Mouse (Mus musculus) limb, embryonic 15.5 days (tissue): Measurements from ENCODE around the gene Gm49358. TPM values are rescaled to one million over a fixed set of nuclear protein-coding genes. Genes with fewer than 3 reads are reported as not detected.
A peak's percentile ranks its signal among the peaks of the same experiment; 100 is the strongest.

Source experiments
- ATAC-seq: fragments of 200-750 bp; cut with Nextera tagmentation; 2 replicates; pipeline ENCODE4 v1.8.0; 2017; ENCODE audit warnings: low read depth, moderate TSS enrichment; ENCODE audit not compliant: insufficient number of reproducible peaks, low FRiP score, low TSS enrichment
- H3K27ac ChIP-seq: fragments of 300-500 bp; sonication (generic); 2 replicates; pipeline ENCODE4 v1.5.1; 2015; ENCODE audit warnings: moderate library complexity, mild to moderate bottlenecking, inconsistent platforms
- H3K27me3 ChIP-seq: fragments of 300-500 bp; sonication (generic); 2 replicates; pipeline ENCODE4 v1.6.1; 2015; ENCODE audit warnings: inconsistent platforms
- H3K36me3 ChIP-seq: fragments of 300-500 bp; sonication (generic); 2 replicates; pipeline ENCODE4 v1.6.1; 2015; ENCODE audit warnings: inconsistent platforms
- H3K4me1 ChIP-seq: fragments of 300-500 bp; sonication (generic); 2 replicates; pipeline ENCODE4 v1.6.1; 2015; ENCODE audit warnings: inconsistent platforms
- H3K4me2 ChIP-seq: fragments of 300-500 bp; sonication (generic); 2 replicates; pipeline ENCODE4 v1.6.1; 2015; ENCODE audit warnings: mild to moderate bottlenecking, inconsistent platforms
- H3K4me3 ChIP-seq: fragments of 300-500 bp; sonication (generic); 2 replicates; pipeline ENCODE4 v1.5.1; 2015; ENCODE audit warnings: mild to moderate bottlenecking, inconsistent platforms
- H3K9ac ChIP-seq: fragments of 300-500 bp; sonication (generic); 2 replicates; pipeline ENCODE4 v1.6.1; 2015; ENCODE audit warnings: inconsistent platforms
- H3K9me3 ChIP-seq: fragments of 300-500 bp; sonication (generic); 2 replicates; pipeline ENCODE4 v1.6.1; 2016; ENCODE audit warnings: inconsistent platforms
- WGBS: fragments of 180-500 bp; shearing (Covaris S2); methylation state at CpG from one replicate; pipeline ENCODE4 v1.1.7; 2015; 5-methylcytosine and 5-hydroxymethylcytosine counted together
- polyA plus RNA-seq: library from polyadenylated mRNA; unstranded; fragments of >200 nt; fragmentation: Nextera tagmentation; extraction: Ambion mirVana; gene quantifications from 2 replicates; pipeline ENCODE4 v1.2.1, GENCODE M21; 2015

The Gm49358 gene
- polyA plus RNA-seq, 1 experiment from 2014 or later = not detected

GRCm38 (mm10) chr10:86779117-86779755, 15.5 kb downstream of the Gm49358 start:
- 0 out of 2 replicates have a peak, but pooled peaks have one; percentile 2 for ATAC-seq
- peak overlapping the region; percentile 99 for H3K4me2 ChIP-seq
- peak overlapping the region; percentile 60 for H3K9ac ChIP-seq
- under 1% methylated on average over 39 of the region's 58 CpGs for WGBS
- H3K27me3 ChIP-seq = 0 out of 2 replicates have a peak, but pooled peaks cover 5% of the 10 kb centered on the region
- H3K27ac ChIP-seq = peak overlapping the region; percentile 63; the same call in 1 of the 2 replicates
- H3K9me3 ChIP-seq = no peaks in the 10 kb centered on the region
- H3K4me1 ChIP-seq = peaks cover 20% of the 10 kb centered on the region; the same call in 1 of the 2 replicates
- H3K4me3 ChIP-seq = peak overlapping the region; percentile 77
- H3K36me3 ChIP-seq = no peaks in the 10 kb centered on the region

- Histone ChIP-seq H3K27ac (no peak overlapping the region), H3K4me2 (peak overlapping the region; percentile 99), H3K4me1 (peaks cover 20% of the 10 kb centered on the region; the same call in 1 of the 2 replicates), H3K9me3 (no peaks in the 10 kb centered on the region), H3K36me3 (no peaks in the 10 kb centered on the region), H3K4me3 (peak overlapping the region; percentile 77), H3K27me3 (0 out of 2 replicates have a peak, but pooled peaks cover 5% of the 10 kb centered on the region), H3K9ac (peak overlapping the region; percentile 60)
- WGBS = 24% methylated on average over 12 of the region's 12 CpGs
- ATAC-seq = no peak
Measured at GRCm38 (mm10) chr10:86779816-86780500, 16.2 kb downstream of the Gm49358 start.

- H3K36me3 ChIP-seq = no peaks in the 10 kb centered on the region
- H3K9me3 ChIP-seq = no peaks in the 10 kb centered on the region
- H3K4me2 ChIP-seq = no peak overlapping the region
- 53% methylated on average over 5 of the region's 5 CpGs for WGBS
- no peak for ATAC-seq
- peaks cover 20% of the 10 kb centered on the region; the same call in 1 of the 2 replicates for H3K4me1 ChIP-seq
- H3K9ac ChIP-seq = no peak overlapping the region
- H3K27ac ChIP-seq = no peak overlapping the region
- H3K27me3 ChIP-seq = 0 out of 2 replicates have a peak, but pooled peaks cover 5% of the 10 kb centered on the region
- no peak overlapping the region for H3K4me3 ChIP-seq
Measured at GRCm38 (mm10) chr10:86781641-86782040, 17.9 kb downstream of the Gm49358 start.

GRCm38 (mm10) chr10:86782656-86783055, 18.9 kb downstream of the Gm49358 start:
- Histone ChIP-seq H3K4me3 (no peak overlapping the region), H3K9ac (no peak overlapping the region), H3K36me3 (no peaks in the 10 kb centered on the region), H3K27ac (no peak overlapping the region), H3K9me3 (no peaks in the 10 kb centered on the region), H3K4me1 (peaks cover 19% of the 10 kb centered on the region; the same call in 1 of the 2 replicates), H3K4me2 (no peak overlapping the region), H3K27me3 (0 out of 2 replicates have a peak, but pooled peaks cover 5% of the 10 kb centered on the region)
- 61% methylated on average over 5 of the region's 5 CpGs for WGBS
- no peak for ATAC-seq

GRCm38 (mm10) chr10:86783561-86783960, 19.8 kb downstream of the Gm49358 start:
- ATAC-seq = no peak
- H3K36me3 ChIP-seq = no peaks in the 10 kb centered on the region
- no peak overlapping the region for H3K4me2 ChIP-seq
- no peak overlapping the region for H3K4me3 ChIP-seq
- H3K9ac ChIP-seq = no peak overlapping the region
- H3K27ac ChIP-seq = no peak overlapping the region
- peaks cover 11% of the 10 kb centered on the region; the same call in 1 of the 2 replicates for H3K4me1 ChIP-seq
- 81% methylated on average over 5 of the region's 5 CpGs for WGBS
- no peaks in the 10 kb centered on the region for H3K9me3 ChIP-seq
- H3K27me3 ChIP-seq = 0 out of 2 replicates have a peak, but pooled peaks cover 5% of the 10 kb centered on the region

- Histone ChIP-seq H3K36me3 (no peaks in the 10 kb centered on the region), H3K27me3 (0 out of 2 replicates have a peak, but pooled peaks cover 5% of the 10 kb centered on the region), H3K9me3 (no peaks in the 10 kb centered on the region), H3K9ac (no peak overlapping the region), H3K4me1 (peaks cover 8% of the 10 kb centered on the region; the same call in 1 of the 2 replicates), H3K4me3 (no peak overlapping the region), H3K4me2 (no peak overlapping the region), H3K27ac (no peak overlapping the region)
- WGBS = 79% methylated on average over 5 of the region's 5 CpGs
- no peak for ATAC-seq
Measured at GRCm38 (mm10) chr10:86784126-86784675, 20.4 kb downstream of the Gm49358 start.

GRCm38 (mm10) chr10:86785396-86785795, 21.6 kb downstream of the Gm49358 start:
- WGBS = 63% methylated on average over 2 of the region's 2 CpGs
- Histone ChIP-seq H3K4me3 (no peak overlapping the region), H3K27ac (no peak overlapping the region), H3K4me1 (no peaks in the 10 kb centered on the region; the same call in 1 of the 2 replicates), H3K36me3 (no peaks in the 10 kb centered on the region), H3K9ac (no peak overlapping the region), H3K4me2 (no peak overlapping the region), H3K27me3 (no peaks in the 10 kb centered on the region), H3K9me3 (no peaks in the 10 kb centered on the region)
- no peak for ATAC-seq

GRCm38 (mm10) chr10:86786083-86786482, 22.3 kb downstream of the Gm49358 start:
- Histone ChIP-seq H3K27ac (no peak overlapping the region), H3K9me3 (no peaks in the 10 kb centered on the region), H3K4me2 (no peak overlapping the region), H3K4me1 (no peaks in the 10 kb centered on the region; the same call in 1 of the 2 replicates), H3K9ac (no peak overlapping the region), H3K36me3 (no peaks in the 10 kb centered on the region), H3K27me3 (no peaks in the 10 kb centered on the region), H3K4me3 (no peak overlapping the region)
- WGBS = 91% methylated on average over 5 of the region's 5 CpGs
- ATAC-seq = no peak

GRCm38 (mm10) chr10:86788193-86788592, 24.4 kb downstream of the Gm49358 start:
- no peak for ATAC-seq
- H3K36me3 ChIP-seq = no peaks in the 10 kb centered on the region
- H3K4me3 ChIP-seq = no peak overlapping the region
- 0 out of 2 replicates have a peak, but pooled peaks cover 4% of the 10 kb centered on the region for H3K4me1 ChIP-seq
- 46% methylated on average over 5 of the region's 5 CpGs for WGBS
- no peak overlapping the region for H3K27ac ChIP-seq
- H3K9me3 ChIP-seq = no peaks in the 10 kb centered on the region
- H3K27me3 ChIP-seq = no peaks in the 10 kb centered on the region
- no peak overlapping the region for H3K4me2 ChIP-seq
- no peak overlapping the region for H3K9ac ChIP-seq

- WGBS = 81% methylated on average over 7 of the region's 7 CpGs
- H3K27ac ChIP-seq = no peak overlapping the region
- no peak overlapping the region for H3K9ac ChIP-seq
- no peak overlapping the region for H3K4me2 ChIP-seq
- H3K27me3 ChIP-seq = no peaks in the 10 kb centered on the region
- H3K36me3 ChIP-seq = no peaks in the 10 kb centered on the region
- no peak overlapping the region for H3K4me3 ChIP-seq
- no peak for ATAC-seq
- H3K9me3 ChIP-seq = no peaks in the 10 kb centered on the region
- 0 out of 2 replicates have a peak, but pooled peaks cover 7% of the 10 kb centered on the region for H3K4me1 ChIP-seq
Measured at GRCm38 (mm10) chr10:86789146-86789672, 25.4 kb downstream of the Gm49358 start.

- Histone ChIP-seq H3K4me2 (no peak overlapping the region), H3K36me3 (no peaks in the 10 kb centered on the region), H3K4me3 (no peak overlapping the region), H3K4me1 (0 out of 2 replicates have a peak, but pooled peaks cover 7% of the 10 kb centered on the region), H3K27me3 (no peaks in the 10 kb centered on the region), H3K9ac (no peak overlapping the region), H3K9me3 (no peaks in the 10 kb centered on the region), H3K27ac (no peak overlapping the region)
- 68% methylated on average over 7 of the region's 7 CpGs for WGBS
- no peak for ATAC-seq
Measured at GRCm38 (mm10) chr10:86791507-86792184, 27.9 kb downstream of the Gm49358 start.
